Mouse (Mus musculus): ENCODE measurements around the gene Vmn2r120. TPM values are rescaled to one million over a fixed set of nuclear protein-coding genes. Genes with fewer than 3 reads are reported as not detected.

Gene Vmn2r120
- not detected for polyA plus RNA-seq (2014; fragmentation: Illumina TruSeq; extraction: RNeasy Lipid Tissue Mini Kit (QIAGEN cat#74804); ENCODE audit: low read depth, low replicate concordance)

DNA sequence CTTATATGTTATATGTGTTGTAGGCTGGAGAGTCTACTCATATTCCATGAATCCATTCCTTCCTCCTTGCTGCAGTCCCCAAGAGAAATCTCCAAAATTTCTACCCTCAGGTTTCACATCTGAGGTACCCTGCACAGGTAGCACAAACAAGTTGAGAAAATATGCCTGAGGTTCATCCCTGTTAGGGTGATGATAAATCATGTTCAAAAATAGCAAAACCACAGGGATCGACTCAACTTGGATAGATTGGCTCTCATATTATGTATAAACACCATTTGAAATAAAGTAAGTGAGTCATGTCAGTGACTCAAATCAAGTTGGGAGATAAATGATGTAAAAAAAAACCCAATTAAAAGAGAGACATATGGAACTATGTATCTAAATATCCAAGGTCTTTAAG lies at the start of gene Vmn2r120:
TSS of gene Vmn2r120 (minus strand) at position 101 of the 400 bp plus-strand sequence.

Other genes starting within 250 kb of the Vmn2r120 start
- gene Adgre1, start 186.8 kb downstream of the Vmn2r120 start, polyA plus RNA-seq (2014; fragmentation: Illumina TruSeq; extraction: RNeasy Lipid Tissue Mini Kit (QIAGEN cat#74804); ENCODE audit: low read depth, low replicate concordance): 6.7 TPM
- not detected for gene Gm21834, start 196.7 kb upstream of the Vmn2r120 start, polyA plus RNA-seq (2014; fragmentation: Illumina TruSeq; extraction: RNeasy Lipid Tissue Mini Kit (QIAGEN cat#74804); ENCODE audit: low read depth, low replicate concordance)
- not detected for gene Cntnap5c, start 224.1 kb upstream of the Vmn2r120 start, polyA plus RNA-seq (2014; fragmentation: Illumina TruSeq; extraction: RNeasy Lipid Tissue Mini Kit (QIAGEN cat#74804); ENCODE audit: low read depth, low replicate concordance)